Mouse (Mus musculus) right cerebral cortex, postnatal 14 days (tissue): ENCODE measurements around the gene Cd55b.
"Not testable (repeated sequence)": the region's sequence is repeated elsewhere in the genome, so short reads cannot be mapped to it uniquely, and the experiment has no call there.

Experiments used
- DNase-seq: peaks from one replicate; pipeline ENCODE4 v3.0.0; 2022

The Cd55b gene

GRCm38 (mm10) chr1:130422664-130423111, at the start of gene Cd55b:
Gene Cd55b (minus strand): TSS chr1:130423009.
- peak; percentile 39 for DNase-seq

GRCm38 (mm10) chr1:130470074-130470473, 47.3 kb upstream of the Cd55b start:
- DNase-seq = no peak

- no peak for DNase-seq
Observed at GRCm38 (mm10) chr1:130467453-130467852, 44.6 kb upstream of the Cd55b start.

GRCm38 (mm10) chr1:130464173-130464572, 41.4 kb upstream of the Cd55b start:
- no peak for DNase-seq

GRCm38 (mm10) chr1:130462867-130463266, 40.1 kb upstream of the Cd55b start:
- no peak for DNase-seq

GRCm38 (mm10) chr1:130462084-130462861, 39.5 kb upstream of the Cd55b start, which contains the start of gene Cd55:
Gene Cd55 (minus strand): TSS chr1:130462744.
- peak; percentile 91 for DNase-seq

GRCm38 (mm10) chr1:130455111-130455510, 32.3 kb upstream of the Cd55b start:
- no peak for DNase-seq

- not testable (repeated sequence) for DNase-seq
Observed at GRCm38 (mm10) chr1:130442930-130443329, 20.1 kb upstream of the Cd55b start.

- DNase-seq = no peak
Observed at GRCm38 (mm10) chr1:130430920-130431319, 8.1 kb upstream of the Cd55b start.

GRCm38 (mm10) chr1:130428667-130429066, 5.9 kb upstream of the Cd55b start:
- not testable (repeated sequence) for DNase-seq

GRCm38 (mm10) chr1:130427175-130427853, 4.5 kb upstream of the Cd55b start:
- not testable (repeated sequence) for DNase-seq

GRCm38 (mm10) chr1:130422033-130422432, 776 bp downstream of the Cd55b start:
- not testable (repeated sequence) for DNase-seq

GRCm38 (mm10) chr1:130397109-130397508, 25.7 kb downstream of the Cd55b start:
- not testable (repeated sequence) for DNase-seq

GRCm38 (mm10) chr1:130387282-130387681, 35.5 kb downstream of the Cd55b start:
- DNase-seq = not testable (repeated sequence)

- no peak for DNase-seq
Observed at GRCm38 (mm10) chr1:130377726-130378429, 44.9 kb downstream of the Cd55b start.

GRCm38 (mm10) chr1:130374173-130374785, 48.5 kb downstream of the Cd55b start:
- no peak for DNase-seq

- DNase-seq = no peak
Observed at GRCm38 (mm10) chr1:130373398-130374083, 49.3 kb downstream of the Cd55b start.

- no peak for DNase-seq
Observed at GRCm38 (mm10) chr1:130371895-130372528, 50.8 kb downstream of the Cd55b start.

GRCm38 (mm10) chr1:130371291-130371690, 51.5 kb downstream of the Cd55b start:
- DNase-seq = no peak

GRCm38 (mm10) chr1:130350077-130350635, 72.7 kb downstream of the Cd55b start:
- DNase-seq = no peak

- no peak for DNase-seq
Observed at GRCm38 (mm10) chr1:130342429-130342828, 80.4 kb downstream of the Cd55b start.
